Mouse (Mus musculus) lung, adult 2 months (tissue): ENCODE results near the gene Jmjd1c.

Experiments used
- CTCF ChIP-seq: fragments of 200-500 bp; IDR thresholded peaks from 2 replicates; pipeline ENCODE4 v1.5.1; 2011; ENCODE audit warnings: mild to moderate bottlenecking, low read length, control low read depth; ENCODE audit not compliant: insufficient read depth
- POLR2A ChIP-seq: fragments of 200-500 bp; IDR thresholded peaks from 2 replicates; pipeline ENCODE4 v1.6.1; 2011; ENCODE audit warnings: low read depth, mild to moderate bottlenecking, control low read depth, low read length, borderline replicate concordance; ENCODE audit errors: extremely low read depth

GRCm38 (mm10) chr10:67061367-67061801 is 34.5 kb upstream of the Jmjd1c start:
- TF ChIP-seq CTCF, result no peak
- no peak for TF ChIP-seq POLR2A
